Mouse (Mus musculus) embryonic stem cell, embryonic (primary cell): Measurements from ENCODE around the gene Swap70.
"Not testable (repeated sequence)": the region's sequence is repeated elsewhere in the genome, so short reads cannot be mapped to it uniquely, and the experiment has no call there.

Experiments
- CTCF ChIA-PET, 4 experiments: fragments of 300-600 bp in 2 of 4; fragments of 350-600 bp in 2 of 4; sonication (Branson Sonifier 250); formaldehyde crosslinking; loops; one replicate each; lab custom pipeline; 2022; ENCODE audit warnings: inconsistent platforms in 2 of 4; lab: Charles Lee
- POLR2A ChIA-PET, 4 experiments: fragments of 300-600 bp in 2 of 4; fragments of 350-600 bp in 2 of 4; sonication (Branson Sonifier 250); formaldehyde crosslinking; loops; one replicate each; lab custom pipeline; 2022; ENCODE audit warnings: antibody characterized with exemption in 4 of 4, inconsistent platforms in 1 of 4; lab: Charles Lee

Gene Swap70

DNA sequence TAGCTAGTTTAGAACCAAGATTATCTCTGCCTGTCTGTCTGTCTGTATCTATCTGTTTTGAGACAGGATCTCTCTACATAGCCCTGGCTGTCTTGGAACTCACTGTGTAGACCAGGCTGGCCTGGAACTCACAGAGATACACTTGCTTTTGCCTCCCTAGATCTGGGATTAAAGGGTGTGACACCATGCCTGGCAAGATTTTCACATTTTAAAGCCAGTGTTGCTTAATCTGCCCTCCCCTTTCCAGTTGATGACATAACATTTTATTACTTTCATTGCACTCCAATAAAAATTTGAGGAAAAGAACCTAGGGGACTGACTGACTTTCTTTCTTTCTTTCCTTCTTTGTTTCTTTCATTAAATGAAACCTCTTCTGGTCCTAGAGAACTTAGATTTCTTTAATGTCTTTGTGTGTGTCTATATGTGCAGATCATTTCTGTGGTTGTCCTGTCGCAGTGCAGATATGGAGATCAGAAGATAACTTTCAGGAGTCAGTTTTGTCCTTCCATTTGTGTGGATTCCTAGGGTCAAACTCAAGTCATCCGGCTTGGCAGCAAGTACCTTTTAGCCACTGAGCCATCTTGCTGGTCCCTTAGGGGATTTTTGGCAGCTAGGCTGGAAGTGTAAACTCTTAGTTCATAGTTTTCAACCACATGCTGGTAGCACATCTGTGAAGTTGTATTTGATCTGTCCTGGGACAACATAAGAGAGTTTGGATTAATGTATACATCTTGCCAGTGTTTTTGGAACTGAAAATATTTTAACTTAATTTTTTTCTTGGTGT, 2.4 kb downstream of the Swap70 start:
- POLR2A ChIA-PET: interaction anchor here in 2 of 4 experiments (1.0 to 1.9 kb wide), 12 partner anchors 10 to 59 kb away, joined by 3 to 9 read pairs (median 5); no protein-coding TSS in a partner anchor
- CTCF ChIA-PET: interaction anchor here in 1 of 4 experiments (1.2 kb wide), 1 partner anchor 59 kb away, joined by 4 read pairs; no protein-coding TSS in a partner anchor

DNA sequence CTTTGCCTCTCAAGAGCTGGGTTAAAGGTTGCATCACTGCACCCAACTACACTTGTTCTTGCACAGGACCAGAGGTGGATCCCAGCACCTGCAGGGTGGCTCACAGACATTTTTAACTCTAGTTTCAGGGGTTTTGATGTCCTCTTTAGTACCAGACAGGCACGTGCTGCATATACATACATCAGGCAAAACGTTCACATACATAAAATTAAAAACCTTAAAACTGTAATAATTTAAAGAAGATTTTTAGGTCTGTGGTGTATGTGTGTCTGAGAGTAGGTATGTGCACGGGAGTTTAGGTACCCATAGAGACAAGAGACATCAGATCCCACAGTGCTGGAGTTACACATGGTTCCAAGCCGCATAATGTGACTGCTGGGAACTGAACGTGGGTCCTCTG, 5.0 kb downstream of the Swap70 start:
- POLR2A ChIA-PET: interaction anchor here in 1 of 4 experiments (1.4 kb wide), 1 partner anchor 10 kb away, joined by 3 read pairs; no protein-coding TSS in a partner anchor
- CTCF ChIA-PET: no interaction called here

DNA sequence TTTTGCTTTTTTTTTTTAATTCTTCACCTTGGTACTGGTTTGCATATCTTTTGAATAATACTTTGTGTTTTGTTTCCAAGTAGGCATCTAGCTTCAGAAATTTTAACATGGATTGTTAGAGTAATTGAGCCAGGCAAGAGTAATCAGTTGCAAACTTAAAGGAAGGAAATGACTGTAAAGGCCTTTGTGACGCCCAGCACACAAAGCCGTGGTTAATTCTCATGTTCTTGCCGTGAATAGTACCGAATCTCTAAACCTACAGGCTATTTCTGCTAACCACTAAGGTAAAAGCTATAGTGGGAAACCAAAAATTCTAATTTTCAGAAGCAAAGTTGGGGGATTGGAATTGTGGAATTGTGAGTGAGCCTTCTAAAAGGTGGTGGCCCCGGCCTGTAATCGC, 8.5 kb downstream of the Swap70 start:
- ChIA-PET CTCF (interaction anchor here in 1 of 4 experiments (0.6 kb wide), 1 partner anchor 574 kb away, joined by 3 read pairs; no protein-coding TSS in a partner anchor), POLR2A (interaction anchor here in 1 of 4 experiments (0.6 to 1.6 kb wide), 8 partner anchors 10 to 850 kb away, joined by 3 to 5 read pairs (median 4); no protein-coding TSS in a partner anchor)

DNA sequence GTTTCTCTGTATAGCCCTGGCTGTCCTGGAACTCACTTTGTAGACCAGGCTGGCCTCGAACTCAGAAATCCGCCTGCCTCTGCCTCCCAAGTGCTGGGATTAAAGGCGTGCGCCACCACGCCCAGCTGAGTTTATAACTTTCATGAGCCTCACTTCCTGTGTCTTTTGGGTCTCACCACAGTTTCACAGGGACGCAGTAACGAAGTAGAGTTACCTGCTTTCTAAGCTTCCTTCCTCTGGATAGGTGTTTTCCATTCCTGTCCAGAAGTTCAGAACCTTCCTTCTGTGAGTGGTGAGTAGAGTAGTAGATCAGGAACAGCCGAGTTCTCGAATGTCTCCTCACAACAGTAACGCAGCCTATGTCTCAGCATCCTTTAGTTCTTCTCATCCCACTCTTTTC, 9.6 kb downstream of the Swap70 start:
- CTCF ChIA-PET: not testable (repeated sequence)
- POLR2A ChIA-PET: interaction anchor here in 1 of 4 experiments (0.7 to 1.1 kb wide), 3 partner anchors 46 to 541 kb away, joined by 3 read pairs; no protein-coding TSS in a partner anchor

DNA sequence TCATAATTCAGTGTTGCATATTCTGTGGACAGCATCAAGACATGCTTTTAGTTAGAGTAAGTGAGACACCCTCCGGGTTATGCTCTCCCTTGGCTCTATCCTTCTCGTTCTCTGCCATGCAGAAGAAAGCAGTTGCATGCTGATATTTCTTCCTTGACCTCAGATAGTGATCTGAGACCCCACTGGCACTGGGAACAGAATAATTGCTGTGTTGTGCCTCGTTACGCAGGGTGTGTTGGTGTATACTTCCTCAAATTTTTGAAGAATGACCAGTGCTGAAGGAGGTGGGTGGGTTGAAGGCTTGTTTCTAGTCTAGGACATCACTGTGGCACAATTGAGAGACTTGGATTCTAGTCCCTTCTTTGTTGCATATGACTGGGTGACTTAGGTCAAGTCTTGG, 14.6 kb downstream of the Swap70 start:
- CTCF ChIA-PET: no interaction called here
- POLR2A ChIA-PET: interaction anchor here in 1 of 4 experiments (1.3 to 2.4 kb wide), 4 partner anchors 9 to 72 kb away, joined by 3 to 8 read pairs (median 6); no protein-coding TSS in a partner anchor

DNA sequence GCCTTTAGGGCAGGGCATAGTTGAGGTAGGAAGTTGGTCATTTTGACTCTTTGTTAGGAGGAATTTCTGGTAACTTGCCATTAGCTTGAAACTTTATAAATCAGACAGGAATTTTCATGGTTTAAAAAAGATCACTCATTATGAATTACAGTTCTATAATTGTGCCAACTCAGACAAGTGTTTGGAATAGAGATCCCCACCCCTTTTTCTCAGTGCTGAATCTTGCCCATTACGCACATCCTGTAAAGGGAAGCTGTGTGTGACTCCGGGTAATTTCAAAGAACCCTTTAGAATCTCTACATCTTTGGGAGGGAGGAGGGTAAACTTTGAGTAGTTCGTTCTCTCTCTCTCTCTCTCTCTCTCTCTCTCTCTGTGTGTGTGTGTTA, 15.9 kb downstream of the Swap70 start:
- ChIA-PET CTCF (interaction anchor here (0.5 to 1.2 kb wide), 4 partner anchors 12 to 73 kb away, joined by 3 read pairs; no protein-coding TSS in a partner anchor), POLR2A (interaction anchor here (0.7 to 2.2 kb wide), 17 partner anchors 8 to 607 kb away, joined by 3 to 9 read pairs (median 3); partner anchors contain the start of gene Rnf141 (in 1 of the 4))

DNA sequence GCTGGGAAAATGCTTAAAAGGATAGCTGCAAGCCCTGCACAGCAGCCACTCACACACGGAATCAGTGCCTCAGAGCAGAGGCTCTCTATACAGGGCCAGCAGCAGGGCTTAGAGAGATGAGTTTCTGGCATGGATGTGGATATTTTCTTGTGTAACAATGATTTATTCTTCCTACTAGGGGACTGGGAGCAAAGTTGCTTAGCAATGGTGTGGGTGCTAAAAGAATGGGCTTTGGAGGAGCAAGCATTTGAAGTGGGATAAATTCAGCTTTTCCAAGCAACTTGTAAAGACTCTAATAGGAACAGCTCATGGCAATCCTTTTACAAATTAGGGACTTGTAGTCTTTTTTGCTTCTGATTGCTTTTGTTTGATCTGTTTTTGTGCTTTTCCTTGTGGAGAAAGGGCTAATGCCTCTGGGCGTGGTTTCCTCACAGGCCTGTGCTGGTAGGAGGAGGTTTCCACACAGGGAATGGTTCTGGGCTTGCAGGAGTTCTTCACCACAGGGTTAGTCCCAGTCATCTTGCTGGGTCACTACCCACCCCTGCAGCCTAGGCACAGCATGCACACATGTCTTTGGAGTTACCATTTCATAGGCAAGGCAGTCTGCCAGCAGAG, 16.4 kb downstream of the Swap70 start:
- ChIA-PET CTCF (interaction anchor here (0.5 to 1.2 kb wide), 4 partner anchors 12 to 74 kb away, joined by 3 read pairs; no protein-coding TSS in a partner anchor), POLR2A (interaction anchor here (0.6 to 2.2 kb wide), 16 partner anchors 8 to 607 kb away, joined by 3 to 9 read pairs (median 3); partner anchors contain the start of gene Rnf141 (in 1 of the 4))

DNA sequence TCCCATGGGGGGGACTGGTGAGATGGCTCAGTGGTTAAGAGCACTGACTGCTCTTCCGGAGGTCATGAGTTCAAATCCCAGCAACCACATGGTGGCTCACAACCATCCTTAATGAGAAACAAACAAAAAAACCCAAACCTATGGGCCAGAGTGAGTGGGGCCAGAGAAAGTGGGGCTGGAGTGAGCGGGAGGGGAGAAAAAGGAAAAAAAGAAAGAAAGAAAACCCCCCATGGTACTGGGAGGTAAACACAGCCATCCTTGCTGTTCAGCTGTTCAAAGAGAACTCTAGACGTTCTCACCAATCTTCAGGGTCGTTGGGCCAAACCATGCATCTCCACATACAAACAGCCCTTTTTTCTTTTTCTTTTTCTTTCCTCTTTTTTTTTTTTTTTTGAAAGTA, 18.1 kb downstream of the Swap70 start:
- POLR2A ChIA-PET: interaction anchor here in 2 of 4 experiments (0.7 to 1.0 kb wide), 4 partner anchors 10 to 75 kb away, joined by 3 to 4 read pairs (median 4); no protein-coding TSS in a partner anchor
- CTCF ChIA-PET: interaction anchor here in 1 of 4 experiments (0.6 kb wide), 1 partner anchor 8 kb away, joined by 3 read pairs; no protein-coding TSS in a partner anchor

DNA sequence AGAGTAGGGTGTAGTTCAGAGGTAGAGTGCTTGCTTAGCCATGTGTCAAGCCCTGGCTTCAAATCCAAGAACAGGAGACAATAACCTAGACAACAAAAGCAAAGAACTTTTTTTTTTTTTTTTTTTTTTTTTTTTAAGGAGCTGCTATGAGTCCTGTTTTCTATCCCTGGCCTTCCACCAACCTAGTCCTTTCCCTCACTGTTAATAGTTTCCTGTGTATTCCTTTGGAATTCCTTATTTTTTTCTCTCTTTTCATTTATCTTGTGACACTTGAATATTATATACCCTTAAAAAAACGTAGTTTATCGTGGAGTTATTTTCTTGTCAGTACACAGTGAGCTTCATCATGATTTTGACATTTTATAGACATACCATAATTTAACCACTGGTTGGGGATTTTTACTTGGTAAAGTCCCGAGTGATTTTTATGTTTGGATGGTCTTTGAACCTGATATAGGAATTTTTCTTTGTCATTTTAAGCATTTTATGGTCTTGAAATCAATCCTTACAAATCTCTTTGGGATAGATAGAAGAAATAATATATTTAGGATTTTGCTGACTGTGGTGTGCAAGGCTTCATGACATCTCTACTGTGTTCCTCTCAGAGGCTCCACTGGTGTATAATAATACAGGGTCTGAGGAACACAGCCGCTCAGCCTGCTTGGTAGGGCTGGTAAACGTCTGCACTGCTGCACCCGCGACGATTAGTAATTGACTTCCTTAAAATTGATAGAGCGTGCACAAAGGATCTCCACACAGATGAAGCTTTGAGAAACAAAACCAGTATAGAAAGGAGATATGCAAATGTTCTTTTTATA, 20.2 kb downstream of the Swap70 start:
- ChIA-PET POLR2A (interaction anchor here in 3 of 4 experiments (0.6 to 2.7 kb wide), 7 partner anchors 8 to 144 kb away, joined by 3 to 11 read pairs (median 4); no protein-coding TSS in a partner anchor), CTCF (interaction anchor here in 2 of 4 experiments (0.6 kb wide), 4 partner anchors 24 to 1269 kb away, joined by 3 to 5 read pairs (median 4); no protein-coding TSS in a partner anchor)

DNA sequence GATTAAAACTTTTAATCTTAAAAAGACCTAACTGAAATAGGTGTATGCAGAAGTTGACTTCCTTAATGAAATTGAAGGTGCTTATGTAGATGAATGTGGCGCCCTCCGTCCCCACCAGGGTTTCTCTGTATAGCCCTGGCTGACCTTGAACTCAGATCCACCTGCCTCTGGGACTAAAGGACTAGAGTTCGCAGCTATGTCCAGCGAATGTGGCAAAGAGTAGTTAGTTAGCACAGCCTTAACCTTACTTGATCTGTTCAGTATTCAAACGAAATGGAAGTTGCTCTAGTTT, 20.7 kb downstream of the Swap70 start:
- POLR2A ChIA-PET: interaction anchor here in 3 of 4 experiments (0.6 to 2.7 kb wide), 6 partner anchors 8 to 360 kb away, joined by 3 to 11 read pairs (median 5); no protein-coding TSS in a partner anchor
- CTCF ChIA-PET: interaction anchor here in 1 of 4 experiments (0.6 kb wide), 1 partner anchor 79 kb away, joined by 3 read pairs; no protein-coding TSS in a partner anchor

DNA sequence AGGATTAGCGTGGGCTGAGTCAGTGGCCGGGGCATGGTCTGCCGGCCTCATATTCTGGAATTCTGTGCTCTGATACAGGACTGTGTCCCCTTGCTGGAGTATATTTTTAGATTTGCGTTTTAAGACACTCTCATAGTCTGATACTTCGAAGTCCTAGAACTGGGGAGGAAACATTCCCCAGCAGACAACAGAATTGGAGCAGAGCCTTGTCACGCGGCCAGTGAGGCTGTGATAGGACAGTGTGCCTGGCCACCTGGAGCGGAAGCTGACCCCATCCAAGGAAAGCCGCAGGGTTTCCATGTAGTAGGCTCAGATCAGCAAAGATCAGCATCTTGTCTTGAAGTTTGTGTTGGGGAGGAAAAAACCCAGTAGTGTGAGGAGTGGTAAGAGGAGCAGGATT, 23.6 kb downstream of the Swap70 start:
- ChIA-PET CTCF (interaction anchor here in 1 of 4 experiments (0.7 to 1.0 kb wide), 2 partner anchors 27 to 89 kb away, joined by 3 read pairs; no protein-coding TSS in a partner anchor), POLR2A (interaction anchor here in 2 of 4 experiments (0.6 to 1.3 kb wide), 5 partner anchors 8 to 358 kb away, joined by 3 to 4 read pairs (median 3); partner anchors contain the start of gene Wee1 (in 1 of the 2))

DNA sequence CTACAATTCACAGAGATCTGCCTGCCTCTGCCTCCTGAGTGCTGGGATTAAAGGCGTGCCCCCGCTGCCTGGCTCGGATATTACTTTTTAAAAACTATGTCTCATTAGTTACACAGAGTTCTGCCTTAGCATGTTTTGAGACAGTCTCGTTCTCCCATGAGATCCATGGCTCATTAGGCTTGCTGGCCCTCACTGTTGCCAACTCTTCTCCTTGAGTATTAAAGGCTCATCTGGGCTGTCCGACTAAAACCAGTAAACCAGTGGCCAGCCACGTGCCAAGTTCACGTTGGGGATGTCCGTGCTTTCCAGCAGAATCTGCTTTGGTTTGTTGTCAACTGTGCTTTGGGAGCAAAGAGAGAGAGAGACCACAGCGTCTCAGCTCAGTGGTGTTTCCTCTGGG, 25.0 kb downstream of the Swap70 start:
- ChIA-PET CTCF (no interaction called here), POLR2A (interaction anchor here in 1 of 4 experiments (0.9 kb wide), 1 partner anchor 354 kb away, joined by 3 read pairs; no protein-coding TSS in a partner anchor)

DNA sequence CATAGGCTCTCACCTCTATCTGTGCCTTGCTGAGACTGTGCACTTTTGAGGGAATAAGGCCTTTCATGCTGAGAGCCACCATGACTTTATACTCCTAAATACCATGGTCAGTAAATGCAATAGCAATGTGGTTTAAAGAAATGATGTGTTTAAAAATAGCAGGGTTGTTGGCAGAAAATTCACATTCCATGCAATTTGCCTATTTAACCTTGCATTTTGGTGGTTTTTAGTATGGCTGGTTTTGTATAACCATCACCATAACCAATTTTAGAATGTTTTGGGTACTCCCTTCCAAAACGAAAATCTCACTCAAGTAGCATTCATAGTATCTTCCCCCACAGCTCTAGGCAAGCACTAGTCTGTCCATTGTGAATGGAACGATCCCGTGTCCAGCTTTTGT, 26.3 kb downstream of the Swap70 start:
- POLR2A ChIA-PET: interaction anchor here in 1 of 4 experiments (1.5 kb wide), 1 partner anchor 180 kb away, joined by 3 read pairs; no protein-coding TSS in a partner anchor
- CTCF ChIA-PET: interaction anchor here in 2 of 4 experiments (0.6 to 1.1 kb wide), 3 partner anchors 9 to 450 kb away, joined by 3 to 4 read pairs (median 3); no protein-coding TSS in a partner anchor

DNA sequence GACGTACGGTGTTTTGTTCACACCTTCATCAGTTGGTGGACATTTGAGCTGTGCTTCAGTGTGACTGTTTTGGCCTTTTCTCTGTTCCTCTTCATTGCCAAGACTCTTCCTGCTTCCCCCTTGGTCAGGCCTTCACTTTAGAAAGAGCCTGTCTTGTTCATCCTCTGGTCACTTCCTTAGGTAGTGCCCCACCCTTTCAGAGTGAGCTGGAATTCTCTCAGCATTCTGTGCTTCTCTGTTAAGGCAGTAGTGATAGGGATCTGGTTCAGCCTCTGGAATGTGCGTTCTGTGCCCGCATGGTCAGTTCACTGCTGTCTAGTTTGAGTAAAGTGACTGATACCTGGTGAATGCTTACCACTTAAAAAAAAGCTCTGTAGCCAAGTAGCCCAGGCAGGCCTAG, 27.2 kb downstream of the Swap70 start:
- CTCF ChIA-PET: interaction anchor here in 2 of 4 experiments (0.6 to 1.1 kb wide), 4 partner anchors 67 to 402 kb away, joined by 3 to 5 read pairs (median 3); no protein-coding TSS in a partner anchor
- POLR2A ChIA-PET: interaction anchor here in 3 of 4 experiments (0.5 to 2.5 kb wide), 7 partner anchors 11 to 741 kb away, joined by 3 to 9 read pairs (median 3); no protein-coding TSS in a partner anchor

DNA sequence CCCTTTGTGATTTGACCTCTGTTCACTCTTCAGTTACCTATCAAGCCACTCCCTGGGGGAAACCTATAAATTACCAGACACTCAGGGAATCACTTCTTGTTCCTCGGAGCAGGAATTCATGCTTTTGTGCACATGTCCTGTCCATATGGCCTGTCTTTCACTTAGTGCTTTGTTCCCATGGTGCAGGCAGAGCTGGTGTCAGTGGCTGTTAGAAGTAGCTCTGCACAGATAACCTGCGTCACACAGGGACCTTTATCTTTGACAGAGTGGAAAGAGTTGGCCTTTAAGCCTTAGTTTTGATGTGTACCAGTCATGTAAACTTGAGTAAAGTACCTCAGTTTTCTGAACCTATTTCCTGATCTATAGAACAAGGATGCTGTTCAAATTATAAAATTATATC, 32.4 kb downstream of the Swap70 start:
- ChIA-PET CTCF (no interaction called here), POLR2A (interaction anchor here in 1 of 4 experiments (0.8 to 1.0 kb wide), 3 partner anchors 8 to 21 kb away, joined by 3 to 4 read pairs (median 4); no protein-coding TSS in a partner anchor)

DNA sequence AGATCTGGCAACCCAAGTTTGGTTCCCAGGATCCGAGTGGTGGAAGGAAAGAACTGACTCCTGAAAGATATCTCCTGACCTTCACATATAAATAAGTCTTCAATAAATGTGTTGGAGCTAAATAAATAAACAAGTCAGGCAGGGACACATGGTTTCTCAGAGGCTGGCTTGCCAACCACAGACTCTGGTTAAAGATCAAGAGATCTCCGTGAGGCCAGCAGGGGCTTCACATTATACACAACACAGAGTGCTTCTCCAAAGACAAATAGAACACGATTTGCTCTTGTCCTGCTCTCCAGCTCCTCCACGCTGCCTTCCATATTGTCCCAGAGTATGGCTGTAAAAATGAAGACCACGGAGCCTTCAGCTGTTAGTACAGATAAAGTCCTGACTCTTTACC, 32.9 kb downstream of the Swap70 start:
- ChIA-PET POLR2A (interaction anchor here in 1 of 4 experiments (0.5 to 1.0 kb wide), 4 partner anchors 9 to 79 kb away, joined by 3 to 4 read pairs (median 4); no protein-coding TSS in a partner anchor), CTCF (no interaction called here)

DNA sequence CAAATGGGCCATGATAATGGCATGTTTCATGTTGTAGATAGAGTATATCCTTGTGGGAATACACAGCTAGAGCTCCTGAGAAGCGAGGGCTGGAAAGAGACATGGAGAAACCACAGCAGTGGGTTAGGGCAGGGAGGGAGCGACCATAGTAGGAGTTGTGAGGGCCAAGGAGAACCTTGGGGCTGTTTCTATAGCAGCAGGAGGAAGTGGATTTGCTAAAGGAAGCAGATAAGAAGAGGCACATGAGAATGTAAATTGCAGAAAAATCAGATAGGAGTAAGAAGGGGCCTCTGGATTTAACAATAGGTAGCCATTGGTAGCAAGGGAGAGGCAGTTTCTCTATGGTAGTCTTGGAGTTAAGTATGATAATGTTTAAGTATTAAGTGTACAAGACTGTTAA, 35.5 kb downstream of the Swap70 start:
- POLR2A ChIA-PET: interaction anchor here in 1 of 4 experiments (0.6 kb wide), 1 partner anchor 24 kb away, joined by 4 read pairs; no protein-coding TSS in a partner anchor
- CTCF ChIA-PET: interaction anchor here in 1 of 4 experiments (0.9 kb wide), 1 partner anchor 52 kb away, joined by 3 read pairs; no protein-coding TSS in a partner anchor
